Mouse (Mus musculus): ENCODE measurements around the gene E2f7. TPM values are rescaled to one million over a fixed set of nuclear protein-coding genes. Genes with fewer than 3 reads are reported as not detected.

The E2f7 gene
- polyA plus RNA-seq (2012; rRNA removed; ENCODE audit: low replicate concordance): 0.21 and 0.48 TPM in 2 replicates

GRCm38 (mm10) chr10:110744686-110745639, at the start of gene E2f7:
E2f7 (plus strand) TSS chr10:110745439.

Other genes with a start within 250 kb of the E2f7 start
- gene Csrp2, start 174.3 kb downstream of the E2f7 start, polyA plus RNA-seq (2012; rRNA removed; ENCODE audit: low replicate concordance): 23.0 and 43.6 TPM in 2 replicates

Measured in duodenum, adult 2 months (tissue).